In the genomic region with DNA sequence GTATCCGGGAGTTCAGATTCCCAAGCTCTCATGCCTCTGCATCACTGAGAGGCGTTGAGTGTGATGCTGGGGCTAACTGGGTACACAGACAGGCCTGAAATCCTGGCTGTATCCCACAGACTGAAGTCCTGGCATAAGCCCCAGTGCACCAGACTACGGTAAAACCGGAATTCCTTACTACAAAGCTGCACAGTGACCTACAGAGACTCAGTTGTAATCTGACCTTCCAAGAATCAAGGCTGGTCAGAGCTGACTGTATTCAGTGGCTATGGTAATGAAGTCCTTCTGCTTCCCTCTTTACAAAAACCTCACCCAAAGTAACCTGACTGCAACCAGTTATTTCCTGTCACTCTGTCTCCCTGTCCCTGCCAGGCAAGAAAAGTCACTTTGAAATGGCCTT, we compare ENCODE assay signal across 12 mouse cellular contexts. TPM values are rescaled to one million over a fixed set of nuclear protein-coding genes. Genes with fewer than 3 reads are reported as not detected.
DNase-seq lines count a peak whose midpoint lies in the region; ATAC-seq and TF ChIP-seq lines count a peak whose summit lies in the region.
"Had no signal": no experiment of that assay in that cellular context is flagged by ENCODE, and none has a peak within 500 bp of the region (broad histone marks: within the 10 kb centered on the region; RNA-seq: fewer than 3 reads in every experiment).

No protein-coding gene starts in this region.

- peak; percentile 57 for DNase-seq in kidney, adult 2 months
- DNase-seq in kidney, postnatal 10 days, result no peak
- peak; percentile 70 for DNase-seq in NIH3T3 (ENCODE audit: low read depth)
- no peak for DNase-seq in B cell, adult 2 months
- DNase-seq in spleen, postnatal 36 days (ENCODE audit: low spot score in 2 of 2), result no peak
- DNase-seq: thymus, adult 18-20 months had no signal

- H3K27me3 ChIP-seq in kidney, adult 2 months (replicated peaks; ENCODE audit: control insufficient read depth, insufficient read depth, low read length), result no peaks in the 10 kb centered on the region
- H3K27me3 ChIP-seq in embryonic facial prominence, embryonic 15.5 days, result no peaks in the 10 kb centered on the region
- H3K27me3 ChIP-seq: neural tube, embryonic 15.5 days had no signal

- TF ChIP-seq CTCF in kidney, adult 2 months (conservative IDR thresholded peaks at IDR 0.05; ENCODE audit: insufficient read depth, insufficient read length, low read depth, low read length), result no peak

- 43% methylated on average over 4 of the region's 4 CpGs for WGBS in kidney, adult 2 months
- WGBS in embryonic facial prominence, embryonic 15.5 days, result 16% methylated on average over 4 of the region's 4 CpGs

- no peak for TF ChIP-seq POLR2A in kidney, adult 2 months (IDR thresholded peaks at IDR 0.05; ENCODE audit: low read depth, low read length)

- H3K27ac ChIP-seq in kidney, adult 2 months (ENCODE audit: insufficient read depth, low read depth, low read length), result 0 out of 2 replicates have a peak overlapping the region, but pooled peaks have one; percentile 1
- peak overlapping the region; percentile 40; the same call in 1 of the 2 replicates for H3K27ac ChIP-seq in embryonic facial prominence, embryonic 15.5 days (replicated peaks)
- H3K27ac ChIP-seq: liver, embryonic 14.5 days; neural tube, embryonic 15.5 days had no signal

- ATAC-seq in embryonic facial prominence, embryonic 15.5 days (ENCODE audit: insufficient number of reproducible peaks, low FRiP score, low TSS enrichment, low read depth), result no peak
- 0 out of 2 replicates have a peak, but pooled peaks have one; percentile 13 for ATAC-seq in megakaryocyte, adult 5-6 weeks (ENCODE audit: poor library complexity, severe bottlenecking)
- ATAC-seq: intestine, postnatal 0 days had no signal

- H3K9ac ChIP-seq in embryonic facial prominence, embryonic 15.5 days, result no peak overlapping the region
- H3K9ac ChIP-seq: heart, embryonic 12.5 days; liver, embryonic 14.5 days; neural tube, embryonic 15.5 days had no signal

- H3K4me1 ChIP-seq in kidney, adult 2 months (ENCODE audit: control insufficient read depth, insufficient read depth, low read length), result no peaks in the 10 kb centered on the region; the same call in 1 of the 2 replicates
- H3K4me1 ChIP-seq in embryonic facial prominence, embryonic 15.5 days, result peaks cover 20% of the 10 kb centered on the region
- H3K4me1 ChIP-seq: neural tube, embryonic 15.5 days had no signal

- no peak overlapping the region for H3K4me2 ChIP-seq in embryonic facial prominence, embryonic 15.5 days (replicated peaks)
- H3K4me2 ChIP-seq: heart, embryonic 12.5 days; neural tube, embryonic 15.5 days had no signal

- no peaks in the 10 kb centered on the region for H3K36me3 ChIP-seq in kidney, adult 2 months (ENCODE audit: control insufficient read depth, insufficient read depth, low read length)
- no peaks in the 10 kb centered on the region for H3K36me3 ChIP-seq in embryonic facial prominence, embryonic 15.5 days
- H3K36me3 ChIP-seq: heart, embryonic 12.5 days; neural tube, embryonic 15.5 days had no signal

- H3K9me3 ChIP-seq in embryonic facial prominence, embryonic 15.5 days (replicated peaks), result no peaks in the 10 kb centered on the region
- H3K9me3 ChIP-seq: heart, embryonic 12.5 days; neural tube, embryonic 15.5 days had no signal

- no peak overlapping the region for H3K4me3 ChIP-seq in kidney, adult 2 months (ENCODE audit: insufficient read depth, low read depth, low read length)
- H3K4me3 ChIP-seq in embryonic facial prominence, embryonic 15.5 days (replicated peaks), result no peak overlapping the region
- H3K4me3 ChIP-seq: heart, embryonic 12.5 days; neural tube, embryonic 15.5 days had no signal

RNA-seq across cellular contexts. Expression of a gene that starts 47.4 kb away (rescaled TPM):
- 138 and 140 TPM in 2 replicates for polyA plus RNA-seq in kidney, adult 2 months (2012; rRNA removed)
- polyA plus RNA-seq in embryonic facial prominence, embryonic 15.5 days (2015; fragmentation: Nextera tagmentation; extraction: Ambion mirVana), result 366 and 382 TPM in 2 replicates
- 100 and 106 TPM in 2 replicates for total RNA-seq in megakaryocyte, adult 5-6 weeks (2015)
- 65.5 and 74.0 TPM in 2 replicates for total RNA-seq in megakaryocyte, adult 5-6 weeks (2017)

Comparison
In these comparisons a context has a peak if more than half of its experiments do, and no peak if none do; other contexts are left out.
1. DNase-seq: peak in kidney, adult 2 months (single experiment) and NIH3T3 (single experiment); none in kidney, postnatal 10 days (single experiment), B cell, adult 2 months (0 of 2) and spleen, postnatal 36 days (0 of 2).